Mouse (Mus musculus) spleen, postnatal 4 days (tissue): ENCODE data around the gene Faah.

ENCODE experiments used
- DNase-seq, 2 experiments: peaks; one replicate each; pipeline ENCODE4 v3.0.0; 2022; ENCODE audit warnings: low spot score in 2 of 2

Gene Faah

GRCm38 (mm10) chr4:115943669-115944314, 73.9 kb downstream of the Faah start:
- no peak for DNase-seq

GRCm38 (mm10) chr4:115941242-115941820, 76.4 kb downstream of the Faah start:
- DNase-seq, result no peak

- DNase-seq, result no peak
Observed at GRCm38 (mm10) chr4:115940681-115941080, 77.0 kb downstream of the Faah start.

- DNase-seq, result no peak
Observed at GRCm38 (mm10) chr4:115939295-115940102, 78.2 kb downstream of the Faah start, which contains the start of gene Dmbx1. Gene Dmbx1 (minus strand): TSS chr4:115939926.

GRCm38 (mm10) chr4:115938276-115939160, 79.2 kb downstream of the Faah start:
- no peak for DNase-seq

GRCm38 (mm10) chr4:115937061-115937976, 80.4 kb downstream of the Faah start:
- no peak for DNase-seq

- no peak for DNase-seq
Observed at GRCm38 (mm10) chr4:115936646-115937045, 81.1 kb downstream of the Faah start.

- no peak for DNase-seq
Observed at GRCm38 (mm10) chr4:115935835-115936581, 81.7 kb downstream of the Faah start.

GRCm38 (mm10) chr4:115931556-115932088, 86.1 kb downstream of the Faah start:
- DNase-seq, result no peak

GRCm38 (mm10) chr4:115927637-115928036, 90.1 kb downstream of the Faah start:
- DNase-seq, result no peak

- DNase-seq, result no peak
Observed at GRCm38 (mm10) chr4:115923262-115923880, 94.4 kb downstream of the Faah start.

GRCm38 (mm10) chr4:115922688-115923087, 95.0 kb downstream of the Faah start:
- no peak for DNase-seq

- DNase-seq, result no peak
Observed at GRCm38 (mm10) chr4:115919911-115920310, 97.8 kb downstream of the Faah start.
